Mouse (Mus musculus) liver, adult 2 months (tissue): Measurements from ENCODE around the gene Helz. TPM values are rescaled to one million over a fixed set of nuclear protein-coding genes. Genes with fewer than 3 reads are reported as not detected.
A peak's percentile ranks its signal among the peaks of the same experiment; 100 is the strongest.
"Not testable (repeated sequence)": the region's sequence is repeated elsewhere in the genome, so short reads cannot be mapped to it uniquely, and the experiment has no call there.

Source experiments
- DNase-seq: peaks from one replicate; pipeline ENCODE4 v3.0.0-alpha.2; 2011; ENCODE audit warnings: low read depth, low spot score; ENCODE audit errors: extremely low read depth
- H3K27ac ChIP-seq: fragments of 200-500 bp; replicated peaks from 2 replicates; pipeline ENCODE4 v1.5.1; 2012; ENCODE audit warnings: low read depth, mild to moderate bottlenecking, control low read depth, inconsistent platforms, low read length; ENCODE audit not compliant: insufficient read depth
- H3K27me3 ChIP-seq: fragments of 200-500 bp; 2 replicates; pipeline ENCODE4 v1.6.1; 2012; ENCODE audit warnings: mild to moderate bottlenecking, moderate library complexity, low read length, inconsistent platforms; ENCODE audit not compliant: control insufficient read depth, insufficient read depth
- H3K36me3 ChIP-seq: fragments of 200-500 bp; 2 replicates; pipeline ENCODE4 v1.6.1; 2012; ENCODE audit warnings: low read length, inconsistent platforms; ENCODE audit not compliant: control insufficient read depth, insufficient read depth
- H3K4me1 ChIP-seq: fragments of 200-500 bp; 2 replicates; pipeline ENCODE4 v1.6.1; 2011; ENCODE audit warnings: low read length; ENCODE audit not compliant: control insufficient read depth, insufficient read depth
- H3K4me3 ChIP-seq: fragments of 200-500 bp; 2 replicates; pipeline ENCODE4 v1.5.1; 2011; ENCODE audit warnings: low read depth, mild to moderate bottlenecking, control low read depth, low read length, moderate library complexity; ENCODE audit not compliant: insufficient read depth
- H3K79me2 ChIP-seq: fragments of 200-500 bp; 2 replicates; pipeline ENCODE4 v1.6.1; 2012; ENCODE audit warnings: inconsistent platforms, mild to moderate bottlenecking, low read length, moderate library complexity; ENCODE audit not compliant: control insufficient read depth, insufficient read depth
- H3K9ac ChIP-seq: fragments of 200-500 bp; 2 replicates; pipeline ENCODE4 v1.6.1; 2012; ENCODE audit warnings: low read depth, mild to moderate bottlenecking, control low read depth, inconsistent platforms, low read length
- CTCF ChIP-seq: fragments of 200-500 bp; IDR thresholded peaks from 2 replicates; pipeline ENCODE4 v1.5.1; 2011; ENCODE audit warnings: low read depth, low read length, control low read depth
- POLR2A ChIP-seq: fragments of 200-500 bp; IDR thresholded peaks from 2 replicates; pipeline ENCODE4 v1.6.1; 2011; ENCODE audit warnings: low read length, control low read depth; ENCODE audit not compliant: insufficient read depth; ENCODE audit errors: extremely low read depth
- WGBS: fragments of 180-500 bp; shearing (Covaris S2); methylation state at CpG from one replicate; pipeline ENCODE4 v1.1.7; 2018; 5-methylcytosine and 5-hydroxymethylcytosine counted together
- polyA plus RNA-seq: library from polyadenylated mRNA; depleted of rRNA; stranded (reverse); fragments of >200 nt; gene quantifications from 2 replicates; pipeline ENCODE4 v1.2.3, GENCODE M21; 2012
- total RNA-seq: library from RNA; depleted of rRNA; stranded (reverse); fragments of >200 nt; gene quantifications from 2 replicates; pipeline ENCODE4 v1.2.3, GENCODE M21; 2014

Helz gene
- total and polyA plus RNA-seq, 2 experiments, result 5.3 to 6.4 TPM

DNA sequence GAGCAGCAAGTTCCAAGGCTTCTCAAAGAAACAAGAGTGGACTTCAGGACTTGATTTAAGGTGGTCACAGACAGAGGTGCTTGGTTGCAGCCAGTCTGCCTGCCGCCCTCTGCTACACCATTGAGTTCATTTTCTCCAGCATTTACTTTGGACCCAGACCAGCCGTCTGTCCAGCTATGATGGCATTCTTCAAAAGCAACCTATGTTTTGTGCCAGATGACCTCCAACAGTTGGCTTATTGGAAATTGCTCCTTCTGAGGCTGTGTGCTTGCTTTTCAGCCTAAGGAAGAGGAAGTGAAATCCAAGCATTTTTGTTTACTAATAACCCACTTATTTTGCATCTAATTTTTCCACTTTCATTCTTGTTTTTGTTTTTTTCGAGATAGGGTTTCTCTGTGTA is 19.7 kb downstream of the Helz start:
- H3K79me2 ChIP-seq, result peaks cover 10% of the 10 kb centered on the region; the same call in 1 of the 2 replicates
- H3K4me1 ChIP-seq, result peaks cover 12% of the 10 kb centered on the region; the same call in 1 of the 2 replicates
- DNase-seq, result peak; percentile 84
- H3K4me3 ChIP-seq, result no peak overlapping the region
- H3K27me3 ChIP-seq, result no peaks in the 10 kb centered on the region
- TF ChIP-seq POLR2A, result no peak
- TF ChIP-seq CTCF, result no peak
- H3K9ac ChIP-seq, result no peak overlapping the region
- 0 out of 2 replicates have a peak, but pooled peaks cover under 1% of the 10 kb centered on the region for H3K36me3 ChIP-seq
- H3K27ac ChIP-seq, result no peak overlapping the region
- WGBS, result 28% methylated on average over 3 of the region's 3 CpGs

DNA sequence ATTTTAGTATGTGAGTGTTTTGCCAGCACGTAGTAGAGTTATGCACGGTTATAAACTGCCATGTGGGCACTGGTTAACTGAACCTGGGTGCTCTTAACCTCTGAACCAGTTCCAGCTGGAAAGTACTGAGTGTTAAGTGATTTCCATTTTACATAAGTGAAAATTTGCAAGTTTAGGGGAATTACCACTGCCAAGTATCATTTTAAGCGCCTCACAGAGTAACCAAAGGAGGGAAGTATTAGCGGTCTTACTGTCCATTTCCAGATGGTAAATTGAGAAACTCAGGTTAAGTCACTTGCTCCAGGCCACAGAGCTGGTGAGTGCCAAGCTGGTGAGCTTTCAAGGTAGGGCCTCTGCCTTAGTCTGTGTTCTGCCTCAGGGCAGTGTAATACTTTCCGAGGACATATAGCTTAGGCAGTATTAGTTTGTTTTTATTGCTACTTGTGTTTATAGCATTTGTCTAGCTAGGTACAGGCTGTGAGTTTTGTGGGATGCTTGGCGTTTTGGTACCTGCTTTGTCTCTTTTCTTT is 20.8 kb downstream of the Helz start:
- Histone ChIP-seq H3K9ac (no peak overlapping the region), H3K27ac (no peak overlapping the region), H3K4me1 (peaks cover 17% of the 10 kb centered on the region), H3K4me3 (no peak overlapping the region), H3K79me2 (peaks cover 10% of the 10 kb centered on the region; the same call in 1 of the 2 replicates), H3K27me3 (no peaks in the 10 kb centered on the region), H3K36me3 (no peaks in the 10 kb centered on the region)
- WGBS, result 91% methylated on average over 6 of the region's 6 CpGs
- no peak for TF ChIP-seq CTCF
- DNase-seq, result no peak

DNA sequence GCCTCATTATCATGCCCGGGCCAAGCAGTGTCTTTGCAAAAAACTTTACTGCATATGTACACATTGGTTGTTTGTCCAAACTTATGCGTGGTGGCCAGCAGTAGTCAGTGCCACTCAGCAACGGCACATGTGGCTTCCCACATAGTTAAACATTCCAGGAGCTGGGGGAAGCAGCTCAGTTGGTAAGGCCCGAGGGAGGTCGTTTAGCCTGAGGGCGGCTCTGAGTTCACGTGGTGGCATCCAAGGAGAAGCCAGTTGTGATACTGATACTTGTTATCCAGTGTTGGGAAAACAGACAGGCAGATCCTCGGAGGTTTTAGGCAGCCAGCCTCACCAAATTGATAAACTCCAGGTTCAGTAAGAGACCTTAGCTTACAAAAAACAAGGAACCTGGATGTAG is 23.2 kb downstream of the Helz start:
- DNase-seq, H3K9ac ChIP-seq, H3K79me2 ChIP-seq, H3K27me3 ChIP-seq, H3K36me3 ChIP-seq, H3K4me3 ChIP-seq, H3K27ac ChIP-seq: not testable (repeated sequence)
- 50% methylated on average over 8 of the region's 8 CpGs for WGBS
- peaks cover 20% of the 10 kb centered on the region for H3K4me1 ChIP-seq

DNA sequence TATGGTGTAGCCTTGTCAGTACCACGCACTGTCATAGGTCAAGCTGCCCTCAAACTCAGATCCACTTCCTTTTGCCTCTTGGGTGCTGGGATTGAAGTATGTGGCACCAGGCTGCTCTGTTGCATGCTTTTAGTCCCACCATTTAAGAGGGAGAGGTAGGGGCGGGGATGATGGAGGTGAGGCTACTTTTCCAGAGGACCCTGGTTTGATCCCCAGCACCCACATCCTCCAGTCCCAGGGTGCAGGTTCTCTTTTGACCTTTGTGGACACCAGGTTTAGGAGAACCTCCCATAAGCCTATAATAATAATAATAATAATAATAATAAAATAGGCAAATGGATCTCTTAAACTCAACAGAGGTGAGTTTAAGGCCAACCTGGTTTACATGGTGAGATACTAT is 23.6 kb downstream of the Helz start:
- peaks cover 8% of the 10 kb centered on the region; the same call in 1 of the 2 replicates for H3K79me2 ChIP-seq
- no peak overlapping the region for H3K4me3 ChIP-seq
- no peak overlapping the region for H3K9ac ChIP-seq
- no peak overlapping the region for H3K27ac ChIP-seq
- H3K4me1 ChIP-seq, result peaks cover 20% of the 10 kb centered on the region
- TF ChIP-seq CTCF, result no peak
- no peak for TF ChIP-seq POLR2A
- peaks cover 4% of the 10 kb centered on the region for H3K36me3 ChIP-seq
- 98% methylated on average over 2 of the region's 2 CpGs for WGBS
- no peaks in the 10 kb centered on the region for H3K27me3 ChIP-seq
- DNase-seq, result no peak

DNA sequence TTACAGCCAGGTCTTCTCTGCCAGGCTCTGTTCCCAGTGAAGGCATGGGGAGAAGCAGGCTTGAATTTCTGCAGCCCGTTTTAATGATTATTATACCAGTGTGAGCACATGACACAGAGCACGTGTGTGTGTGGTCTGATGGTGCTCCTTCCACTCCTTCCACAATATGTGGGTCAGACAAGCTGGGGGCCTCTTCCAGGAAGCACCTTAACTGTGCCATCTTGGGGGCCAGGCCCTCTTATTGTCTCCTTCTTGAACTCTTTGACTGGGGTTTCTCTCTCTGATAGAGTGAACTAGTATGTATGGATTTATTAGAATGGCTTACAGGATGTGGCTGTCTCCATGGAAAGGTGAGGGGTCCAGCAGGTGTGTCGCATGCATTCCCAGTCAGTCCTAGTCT is 24.8 kb downstream of the Helz start:
- no peak overlapping the region for H3K27ac ChIP-seq
- H3K4me3 ChIP-seq, result no peak overlapping the region
- H3K9ac ChIP-seq, result no peak overlapping the region
- no peak for TF ChIP-seq CTCF
- WGBS, result 90% methylated on average over 3 of the region's 3 CpGs
- H3K27me3 ChIP-seq, result no peaks in the 10 kb centered on the region
- H3K79me2 ChIP-seq, result peaks cover 9% of the 10 kb centered on the region; the same call in 1 of the 2 replicates
- peaks cover 12% of the 10 kb centered on the region for H3K4me1 ChIP-seq
- DNase-seq, result no peak
- H3K36me3 ChIP-seq, result peaks cover 5% of the 10 kb centered on the region

DNA sequence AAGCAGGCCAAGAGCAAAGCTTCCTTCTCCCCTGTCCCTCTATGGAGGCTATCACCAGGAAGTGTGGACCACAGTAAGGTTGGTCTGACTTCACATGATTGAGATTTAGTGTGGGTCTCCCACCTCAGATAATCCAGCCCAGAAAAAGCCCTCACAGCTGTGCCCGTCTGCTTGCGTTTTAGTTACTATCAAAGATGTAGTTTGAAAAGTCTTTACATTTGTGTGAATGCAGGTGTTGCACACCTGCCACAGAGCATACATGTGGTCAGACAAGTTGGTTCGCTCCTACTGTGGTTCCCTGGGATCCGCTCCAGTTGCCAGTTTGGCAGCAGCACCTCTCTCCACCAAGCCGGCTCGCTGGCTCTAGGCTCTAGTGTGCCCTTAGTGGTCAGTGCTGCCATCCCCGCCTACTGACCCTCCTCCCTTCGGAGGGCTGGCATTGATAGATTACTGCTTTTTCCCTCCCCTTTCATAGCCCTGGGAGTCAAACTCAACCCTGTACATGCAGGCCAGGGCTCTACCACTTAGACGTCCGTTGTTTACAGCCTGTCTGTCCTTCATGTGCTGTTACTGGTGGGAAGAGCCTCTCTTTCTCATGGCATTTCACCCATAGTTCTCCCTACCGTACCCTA is 25.4 kb downstream of the Helz start:
- Histone ChIP-seq H3K4me1 (peaks cover 10% of the 10 kb centered on the region), H3K36me3 (peaks cover 6% of the 10 kb centered on the region), H3K27ac (no peak overlapping the region), H3K79me2 (peaks cover 9% of the 10 kb centered on the region; the same call in 1 of the 2 replicates), H3K27me3 (no peaks in the 10 kb centered on the region), H3K9ac (no peak overlapping the region), H3K4me3 (no peak overlapping the region)
- TF ChIP-seq POLR2A, result no peak
- TF ChIP-seq CTCF, result peak; percentile 23; the same call in 1 of the 2 replicates
- 20% methylated on average over 11 of the region's 11 CpGs for WGBS
- DNase-seq, result peak; percentile 83
